In genomic region chr13:23705751-23706356, GRCm38 (mm10) we compare ENCODE assay signal across 31 mouse cellular contexts. TPM values are rescaled to one million over a fixed set of nuclear protein-coding genes. Genes with fewer than 3 reads are reported as not detected.
A peak's percentile ranks its signal among the peaks of the same experiment; 100 is the strongest.
DNase-seq lines count a peak whose midpoint lies in the region; ATAC-seq lines count a peak whose summit lies in the region.
"Had no signal": no experiment of that assay in that cellular context is flagged by ENCODE, and none has a peak within 500 bp of the region (broad histone marks: within the 10 kb centered on the region; RNA-seq: fewer than 3 reads in every experiment).

No protein-coding gene starts in this region.

- 0 out of 2 replicates have a peak overlapping the region, but pooled peaks have one; percentile 22 for H3K27ac ChIP-seq in heart, embryonic 10.5 days
- H3K27ac ChIP-seq in brown adipose tissue, adult 24 weeks (replicated peaks; ENCODE audit: low read depth, low read length): peak overlapping the region; percentile 29; the same call in 1 of the 2 replicates
- H3K27ac ChIP-seq: embryonic facial prominence, embryonic 15.5 days; heart, adult 2 months; hindbrain, embryonic 15.5 days; limb, embryonic 15.5 days; neural tube, embryonic 13.5 days had no signal

- H3K27me3 ChIP-seq in heart, embryonic 10.5 days (ENCODE audit: insufficient read depth, poor library complexity, severe bottlenecking): no peaks in the 10 kb centered on the region
- H3K27me3 ChIP-seq: embryonic facial prominence, embryonic 15.5 days; hindbrain, embryonic 15.5 days; limb, embryonic 15.5 days had no signal

- DNase-seq in heart, embryonic 10.5 days (ENCODE audit: low spot score): peak; percentile 50
- no peak for DNase-seq in heart, postnatal 36 days
- peak; percentile 54 for DNase-seq in A20 (ENCODE audit: low read depth, low spot score)
- DNase-seq in adrenal gland, postnatal 10 days: no peak
- no peak for DNase-seq in right cerebral cortex, postnatal 4 days
- DNase-seq: adrenal gland, adult 8-10 months; cerebellum, adult 8-10 months; cerebellum, postnatal 36 days; gastrocnemius, postnatal 14 days; kidney, postnatal 36 days; layer of hippocampus, postnatal 36 days; lung, adult 18-20 months; lung, postnatal 10 days; midbrain, embryonic 14.5 days; retina, postnatal 1 day; right cerebral cortex, postnatal 25 days; thymus, adult 2 months had no signal

- H3K4me1 ChIP-seq in heart, embryonic 10.5 days: peaks cover 29% of the 10 kb centered on the region
- H3K4me1 ChIP-seq in brown adipose tissue, adult 24 weeks (ENCODE audit: control insufficient read depth, insufficient read depth, insufficient read length, low read length): peaks cover 7% of the 10 kb centered on the region

- H3K9me3 ChIP-seq in heart, embryonic 10.5 days: no peaks in the 10 kb centered on the region
- H3K9me3 ChIP-seq: embryonic facial prominence, embryonic 15.5 days; G1E; hindbrain, embryonic 15.5 days; limb, embryonic 15.5 days; megakaryocyte, embryonic 14.5 days; neural tube, embryonic 13.5 days had no signal

- 78% methylated on average over 7 of the region's 7 CpGs for WGBS in heart, embryonic 10.5 days

- intact Hi-C loops in heart, postnatal 36 days (cut with DNase I): no loop called here

- H3K36me3 ChIP-seq in heart, embryonic 10.5 days: no peaks in the 10 kb centered on the region
- H3K36me3 ChIP-seq: embryonic facial prominence, embryonic 15.5 days; G1E; hindbrain, embryonic 15.5 days; limb, embryonic 15.5 days; neural tube, embryonic 13.5 days had no signal

- H3K4me3 ChIP-seq in heart, embryonic 10.5 days: no peak overlapping the region
- H3K4me3 ChIP-seq in brown adipose tissue, adult 24 weeks (ENCODE audit: insufficient read depth, low read depth, low read length): no peak overlapping the region
- H3K4me3 ChIP-seq: embryonic facial prominence, embryonic 15.5 days; heart, adult 2 months; hindbrain, embryonic 15.5 days; limb, embryonic 15.5 days; megakaryocyte, embryonic 14.5 days; myocyte; neural tube, embryonic 13.5 days had no signal

- peak; percentile 38 for ATAC-seq in megakaryocyte progenitor cell, adult 5-6 weeks (replicated peaks; ENCODE audit: poor library complexity)
- ATAC-seq: forebrain, embryonic 16.5 days; intestine, postnatal 0 days had no signal

RNA-seq across cellular contexts. Expression of gene Hfe, which starts 4.8 kb away (rescaled TPM):
- polyA plus RNA-seq in heart, embryonic 10.5 days (2016; fragmentation: Nextera tagmentation; extraction: Ambion mirVana): 5.2 and 8.3 TPM in 2 replicates
- 10 to 100 TPM; 48.4 to 66.6 TPM for total RNA-seq in heart, postnatal 36 days (2021)
- polyA plus RNA-seq in brown adipose tissue, adult 24 weeks (2012; ENCODE audit: insufficient read depth, insufficient read length, missing spikeins): 30.2 and 34.3 TPM in 2 replicates
- total RNA-seq in megakaryocyte progenitor cell, adult 5-6 weeks (2015): 15.9 and 16.6 TPM in 2 replicates
- 6.0 and 8.7 TPM in 2 replicates for total RNA-seq in megakaryocyte progenitor cell, adult 5-6 weeks (2017)
- total RNA-seq in adrenal gland, postnatal 10 days (2021): 10 to 100 TPM; 23.3 to 31.0 TPM
- polyA plus RNA-seq: G1E had no signal

RNA-seq across cellular contexts. Expression of gene Hist1h4c, which starts 7.6 kb away (rescaled TPM):
- 3.2 and 3.3 TPM in 2 replicates for polyA plus RNA-seq in heart, embryonic 10.5 days (2016; fragmentation: Nextera tagmentation; extraction: Ambion mirVana)
- 10 to 100 TPM; 51.7 to 59.6 TPM for total RNA-seq in heart, postnatal 36 days (2021)
- 2.1 TPM in 1 of 2 replicates, not detected in the other for polyA plus RNA-seq in brown adipose tissue, adult 24 weeks (2012; ENCODE audit: insufficient read depth, insufficient read length, missing spikeins)
- total RNA-seq in megakaryocyte progenitor cell, adult 5-6 weeks (2015): 45.1 and 51.9 TPM in 2 replicates
- 238 and 311 TPM in 2 replicates for total RNA-seq in megakaryocyte progenitor cell, adult 5-6 weeks (2017)
- total RNA-seq in adrenal gland, postnatal 10 days (2021): 100 to 1,000 TPM; 175 to 199 TPM

RNA-seq across cellular contexts. Expression of gene Hist1h1t, which starts 10.2 kb away (rescaled TPM):
- polyA plus RNA-seq in heart, embryonic 10.5 days (2016; fragmentation: Nextera tagmentation; extraction: Ambion mirVana): 0.24 TPM in 1 of 2 replicates, not detected in the other
- not detected for total RNA-seq in heart, postnatal 36 days (2021)
- not detected in 2 replicates for polyA plus RNA-seq in brown adipose tissue, adult 24 weeks (2012; ENCODE audit: insufficient read depth, insufficient read length, missing spikeins)
- total RNA-seq in megakaryocyte progenitor cell, adult 5-6 weeks (2015): not detected in 2 replicates
- total RNA-seq in megakaryocyte progenitor cell, adult 5-6 weeks (2017): 0.29 TPM in 1 of 2 replicates, not detected in the other
- under 1 TPM; 0.69 to 0.88 TPM for total RNA-seq in adrenal gland, postnatal 10 days (2021)
- total RNA-seq: gastrocnemius, postnatal 14 days; heart, adult 2 months; heart, postnatal 25 days; layer of hippocampus, postnatal 36 days had no signal
- polyA plus RNA-seq: embryonic facial prominence, embryonic 15.5 days; forebrain, embryonic 16.5 days; G1E; heart, adult 2 months; hindbrain, embryonic 15.5 days; intestine, postnatal 0 days; kidney, embryonic 14.5 days; limb, embryonic 15.5 days; midbrain, embryonic 14.5 days; neural tube, embryonic 13.5 days had no signal

RNA-seq across cellular contexts. Expression of gene Hist1h2bc, which starts 21.9 kb away (rescaled TPM):
- 24.3 and 29.4 TPM in 2 replicates for polyA plus RNA-seq in heart, embryonic 10.5 days (2016; fragmentation: Nextera tagmentation; extraction: Ambion mirVana)
- 10 to 100 TPM; 64.4 to 75.8 TPM for total RNA-seq in heart, postnatal 36 days (2021)
- polyA plus RNA-seq in brown adipose tissue, adult 24 weeks (2012; ENCODE audit: insufficient read depth, insufficient read length, missing spikeins): 190 and 234 TPM in 2 replicates
- total RNA-seq in megakaryocyte progenitor cell, adult 5-6 weeks (2015): 36.2 and 54.1 TPM in 2 replicates
- 196 and 235 TPM in 2 replicates for total RNA-seq in megakaryocyte progenitor cell, adult 5-6 weeks (2017)
- 10 to 100 TPM; 76.4 to 77.6 TPM for total RNA-seq in adrenal gland, postnatal 10 days (2021)

RNA-seq across cellular contexts. Expression of gene Hist1h2ac, which starts 22.1 kb away (rescaled TPM):
- 0.63 and 0.84 TPM in 2 replicates for polyA plus RNA-seq in heart, embryonic 10.5 days (2016; fragmentation: Nextera tagmentation; extraction: Ambion mirVana)
- total RNA-seq in heart, postnatal 36 days (2021): 1 to 10 TPM; 1.6 to 1.8 TPM
- polyA plus RNA-seq in brown adipose tissue, adult 24 weeks (2012; ENCODE audit: insufficient read depth, insufficient read length, missing spikeins): 0.59 and 1.0 TPM in 2 replicates
- 17.1 and 19.7 TPM in 2 replicates for total RNA-seq in megakaryocyte progenitor cell, adult 5-6 weeks (2015)
- total RNA-seq in megakaryocyte progenitor cell, adult 5-6 weeks (2017): 101 and 110 TPM in 2 replicates
- total RNA-seq in adrenal gland, postnatal 10 days (2021): 1 to 10 TPM; 8.3 to 9.7 TPM

Comparison
In these comparisons a context has a peak if more than half of its experiments do, and no peak if none do; other contexts are left out.
1. DNase-seq: peak in heart, embryonic 10.5 days (single experiment) and A20 (single experiment); none in heart, postnatal 36 days (0 of 2), adrenal gland, postnatal 10 days (single experiment) and right cerebral cortex, postnatal 4 days (single experiment).